Comparison of ENCODE assay signal across 13 mouse cellular contexts in the genomic region with DNA sequence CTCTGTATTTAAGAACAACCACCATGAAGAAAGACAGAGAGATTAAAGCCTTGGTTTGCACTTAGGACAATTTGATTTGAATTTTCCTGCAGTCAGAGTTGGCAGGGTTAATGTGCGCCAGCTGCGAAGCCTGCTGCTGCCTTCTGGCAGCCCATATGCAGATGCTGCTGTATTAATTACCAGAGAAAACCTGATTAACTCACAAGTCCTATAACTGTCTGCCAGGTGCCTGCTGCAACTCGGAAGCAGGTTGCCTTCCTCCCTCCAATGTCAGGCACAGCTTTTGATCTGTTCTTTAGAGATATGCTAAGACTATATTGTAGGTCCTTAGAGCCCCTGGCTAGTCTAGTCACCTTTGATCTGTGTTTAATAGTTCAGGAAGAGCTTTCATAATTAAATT. TPM values are rescaled to one million over a fixed set of nuclear protein-coding genes. Genes with fewer than 3 reads are reported as not detected.
A peak's percentile ranks its signal among the peaks of the same experiment; 100 is the strongest.
DNase-seq lines count a peak whose midpoint lies in the region; ATAC-seq and TF ChIP-seq lines count a peak whose summit lies in the region.
"Had no signal": no experiment of that assay in that cellular context is flagged by ENCODE, and none has a peak within 500 bp of the region (broad histone marks: within the 10 kb centered on the region; RNA-seq: fewer than 3 reads in every experiment).

No protein-coding gene starts in this region.

- peak; percentile 79 for ATAC-seq in forebrain, embryonic 13.5 days
- ATAC-seq in forebrain, embryonic 11.5 days (replicated peaks; ENCODE audit: low FRiP score) = no peak
- peak; percentile 57; the same call in 1 of the 2 replicates for ATAC-seq in hindbrain, embryonic 14.5 days (ENCODE audit: low FRiP score)
- ATAC-seq: liver, embryonic 12.5 days had no signal

- no peaks in the 10 kb centered on the region for H3K27me3 ChIP-seq in forebrain, embryonic 13.5 days
- no peaks in the 10 kb centered on the region for H3K27me3 ChIP-seq in forebrain, embryonic 11.5 days (ENCODE audit: control insufficient read depth, insufficient read depth, low read length)
- no peaks in the 10 kb centered on the region for H3K27me3 ChIP-seq in hindbrain, embryonic 14.5 days (ENCODE audit: control insufficient read depth, insufficient read depth, low read length)
- no peaks in the 10 kb centered on the region for H3K27me3 ChIP-seq in limb, embryonic 10.5 days (ENCODE audit: low read depth, poor library complexity, severe bottlenecking)
- H3K27me3 ChIP-seq: embryonic facial prominence, embryonic 12.5 days; liver, embryonic 12.5 days had no signal

- peak overlapping the region; percentile 62 for H3K27ac ChIP-seq in forebrain, embryonic 13.5 days
- H3K27ac ChIP-seq in forebrain, embryonic 11.5 days (ENCODE audit: low read depth, low read length) = no peak overlapping the region
- no peak overlapping the region for H3K27ac ChIP-seq in hindbrain, embryonic 14.5 days
- no peak overlapping the region; the same call in 1 of the 2 replicates for H3K27ac ChIP-seq in limb, embryonic 10.5 days
- H3K27ac ChIP-seq: embryonic facial prominence, embryonic 12.5 days; liver, embryonic 12.5 days had no signal

- H3K9ac ChIP-seq in forebrain, embryonic 13.5 days = no peak overlapping the region
- no peak overlapping the region for H3K9ac ChIP-seq in forebrain, embryonic 11.5 days (ENCODE audit: low read length)
- H3K9ac ChIP-seq in hindbrain, embryonic 14.5 days = no peak overlapping the region
- H3K9ac ChIP-seq: embryonic facial prominence, embryonic 12.5 days; liver, embryonic 12.5 days had no signal

- H3K9me3 ChIP-seq in forebrain, embryonic 13.5 days (replicated peaks) = no peaks in the 10 kb centered on the region
- H3K9me3 ChIP-seq in forebrain, embryonic 11.5 days (ENCODE audit: control insufficient read depth, low read length) = no peaks in the 10 kb centered on the region
- no peaks in the 10 kb centered on the region for H3K9me3 ChIP-seq in hindbrain, embryonic 14.5 days (ENCODE audit: control insufficient read depth, low read length)
- H3K9me3 ChIP-seq in limb, embryonic 10.5 days (replicated peaks) = no peaks in the 10 kb centered on the region
- H3K9me3 ChIP-seq: embryonic facial prominence, embryonic 12.5 days; liver, embryonic 12.5 days had no signal

- 38% methylated on average over 3 of the region's 3 CpGs for WGBS in forebrain, embryonic 13.5 days
- WGBS in forebrain, embryonic 11.5 days = 71% methylated on average over 3 of the region's 3 CpGs
- 32% methylated on average over 3 of the region's 3 CpGs for WGBS in hindbrain, embryonic 14.5 days
- 36% methylated on average over 3 of the region's 3 CpGs for WGBS in limb, embryonic 10.5 days
- WGBS in lung, adult 2 months = 72% methylated on average over 3 of the region's 3 CpGs

- no peak overlapping the region for H3K4me2 ChIP-seq in forebrain, embryonic 13.5 days
- H3K4me2 ChIP-seq in forebrain, embryonic 11.5 days (ENCODE audit: low read depth, low read length, severe bottlenecking) = no peak overlapping the region
- H3K4me2 ChIP-seq in hindbrain, embryonic 14.5 days (replicated peaks) = no peak overlapping the region
- H3K4me2 ChIP-seq: embryonic facial prominence, embryonic 12.5 days; liver, embryonic 12.5 days had no signal

- H3K4me1 ChIP-seq in forebrain, embryonic 13.5 days = peaks cover 36% of the 10 kb centered on the region
- 0 out of 2 replicates have a peak, but pooled peaks cover 2% of the 10 kb centered on the region for H3K4me1 ChIP-seq in forebrain, embryonic 11.5 days (replicated peaks; ENCODE audit: control insufficient read depth, insufficient read depth, low read length)
- peaks cover 27% of the 10 kb centered on the region for H3K4me1 ChIP-seq in hindbrain, embryonic 14.5 days (replicated peaks; ENCODE audit: control insufficient read depth, insufficient read depth, low read length)
- H3K4me1 ChIP-seq in limb, embryonic 10.5 days = peaks cover 29% of the 10 kb centered on the region
- H3K4me1 ChIP-seq in lung, adult 2 months (ENCODE audit: control insufficient read depth, insufficient read depth, low read length) = peaks cover 14% of the 10 kb centered on the region
- H3K4me1 ChIP-seq: liver, embryonic 12.5 days had no signal

- H3K4me3 ChIP-seq in forebrain, embryonic 13.5 days = no peak overlapping the region
- no peak overlapping the region for H3K4me3 ChIP-seq in forebrain, embryonic 11.5 days (ENCODE audit: low read depth, low read length)
- no peak overlapping the region for H3K4me3 ChIP-seq in hindbrain, embryonic 14.5 days (replicated peaks; ENCODE audit: low read length)
- H3K4me3 ChIP-seq in limb, embryonic 10.5 days = no peak overlapping the region
- H3K4me3 ChIP-seq in lung, adult 2 months (replicated peaks; ENCODE audit: extremely low read depth, low read depth, low read length) = no peak overlapping the region
- H3K4me3 ChIP-seq: embryonic facial prominence, embryonic 12.5 days; liver, embryonic 12.5 days had no signal

- no peak for TF ChIP-seq CTCF in brain, embryonic 14.5 days (IDR thresholded peaks at IDR 0.05; ENCODE audit: borderline replicate concordance, extremely low read depth, insufficient read depth, insufficient read length)
- no peak for TF ChIP-seq CTCF in lung, adult 2 months (IDR thresholded peaks at IDR 0.05; ENCODE audit: insufficient read depth, low read length)

- no peak for TF ChIP-seq POLR2A in brain, embryonic 14.5 days (IDR thresholded peaks at IDR 0.05; ENCODE audit: borderline replicate concordance, extremely low read depth, insufficient read depth, insufficient read length, poor library complexity, severe bottlenecking)
- no peak for TF ChIP-seq POLR2A in lung, adult 2 months (IDR thresholded peaks at IDR 0.05; ENCODE audit: borderline replicate concordance, extremely low read depth, low read depth, low read length)

- peaks cover 15% of the 10 kb centered on the region for H3K36me3 ChIP-seq in forebrain, embryonic 13.5 days (ENCODE audit: poor library complexity, severe bottlenecking)
- H3K36me3 ChIP-seq in forebrain, embryonic 11.5 days (ENCODE audit: control insufficient read depth, insufficient read depth, low read length) = no peaks in the 10 kb centered on the region
- peaks cover 7% of the 10 kb centered on the region for H3K36me3 ChIP-seq in hindbrain, embryonic 14.5 days (replicated peaks; ENCODE audit: control insufficient read depth, insufficient read depth)
- H3K36me3 ChIP-seq in limb, embryonic 10.5 days = peaks cover 13% of the 10 kb centered on the region

- no peak for DNase-seq in forebrain, embryonic 11.5 days (ENCODE audit: low spot score)
- peak; percentile 90 for DNase-seq in brain, embryonic 14.5 days (ENCODE audit: low read depth)
- peak; percentile 76 for DNase-seq in hindbrain, embryonic 14.5 days (ENCODE audit: low spot score)
- peak; percentile 52 for DNase-seq in limb, embryonic 10.5 days (ENCODE audit: low spot score)
- no peak for DNase-seq in c-Kit-positive CD71-positive TER-119-positive erythroid progenitor cells, embryonic 14.5 days (ENCODE audit: low spot score)
- DNase-seq in lung, adult 2 months = no peak
- no peak for DNase-seq in kidney, postnatal 25 days
- DNase-seq: lung, postnatal 36 days; right cerebral cortex, postnatal 25 days; thymus, postnatal 4 days had no signal

RNA-seq across cellular contexts. Expression of a gene that starts 13.5 kb away (rescaled TPM):
- 10.5 and 12.5 TPM in 2 replicates for polyA plus RNA-seq in forebrain, embryonic 13.5 days (2015; fragmentation: Nextera tagmentation; extraction: Ambion mirVana)
- polyA plus RNA-seq in forebrain, embryonic 11.5 days (2014; fragmentation: Nextera tagmentation; extraction: Ambion mirVana) = 13.6 and 15.7 TPM in 2 replicates
- 13.4 and 13.6 TPM in 2 replicates for polyA plus RNA-seq in brain, embryonic 14.5 days (2012; rRNA removed)
- 10.0 and 10.4 TPM in 2 replicates for polyA plus RNA-seq in hindbrain, embryonic 14.5 days (2014; fragmentation: Nextera tagmentation; extraction: Ambion mirVana)
- 13.3 and 15.9 TPM in 2 replicates for polyA plus RNA-seq in limb, embryonic 10.5 days (2016; fragmentation: Nextera tagmentation; extraction: Ambion mirVana)
- polyA plus RNA-seq in lung, adult 2 months (2012; rRNA removed) = 14.9 and 17.7 TPM in 2 replicates

RNA-seq across cellular contexts. Expression of a gene that starts 39.7 kb away (rescaled TPM):
- 16.7 and 19.7 TPM in 2 replicates for polyA plus RNA-seq in forebrain, embryonic 13.5 days (2015; fragmentation: Nextera tagmentation; extraction: Ambion mirVana)
- 13.3 and 16.1 TPM in 2 replicates for polyA plus RNA-seq in forebrain, embryonic 11.5 days (2014; fragmentation: Nextera tagmentation; extraction: Ambion mirVana)
- polyA plus RNA-seq in brain, embryonic 14.5 days (2012; rRNA removed) = 53.1 and 74.0 TPM in 2 replicates
- polyA plus RNA-seq in hindbrain, embryonic 14.5 days (2014; fragmentation: Nextera tagmentation; extraction: Ambion mirVana) = 31.0 and 33.9 TPM in 2 replicates
- 7.6 and 8.0 TPM in 2 replicates for polyA plus RNA-seq in limb, embryonic 10.5 days (2016; fragmentation: Nextera tagmentation; extraction: Ambion mirVana)
- polyA plus RNA-seq in lung, adult 2 months (2012; rRNA removed) = 135 and 154 TPM in 2 replicates

RNA-seq across cellular contexts. Expression of a gene that starts 46.3 kb away (rescaled TPM):
- polyA plus RNA-seq in forebrain, embryonic 13.5 days (2015; fragmentation: Nextera tagmentation; extraction: Ambion mirVana) = 53.8 and 55.6 TPM in 2 replicates
- polyA plus RNA-seq in forebrain, embryonic 11.5 days (2014; fragmentation: Nextera tagmentation; extraction: Ambion mirVana) = 62.0 and 67.3 TPM in 2 replicates
- polyA plus RNA-seq in brain, embryonic 14.5 days (2012; rRNA removed) = 51.7 and 54.8 TPM in 2 replicates
- polyA plus RNA-seq in hindbrain, embryonic 14.5 days (2014; fragmentation: Nextera tagmentation; extraction: Ambion mirVana) = 40.9 and 47.3 TPM in 2 replicates
- 59.4 and 66.8 TPM in 2 replicates for polyA plus RNA-seq in limb, embryonic 10.5 days (2016; fragmentation: Nextera tagmentation; extraction: Ambion mirVana)
- polyA plus RNA-seq in lung, adult 2 months (2012; rRNA removed) = 11.7 and 20.8 TPM in 2 replicates

Comparison
In these comparisons a context has a peak if more than half of its experiments do, and no peak if none do; other contexts are left out.
1. DNase-seq: peak in brain, embryonic 14.5 days (single experiment), hindbrain, embryonic 14.5 days (single experiment) and limb, embryonic 10.5 days (single experiment); none in forebrain, embryonic 11.5 days (single experiment), c-Kit-positive CD71-positive TER-119-positive erythroid progenitor cells, embryonic 14.5 days (single experiment), lung, adult 2 months (single experiment) and kidney, postnatal 25 days (0 of 2).